Mouse (Mus musculus) midbrain, embryonic 11.5 days (tissue): ENCODE measurements around the gene Ralgds. TPM values are rescaled to one million over a fixed set of nuclear protein-coding genes. Genes with fewer than 3 reads are reported as not detected.

ENCODE experiments used
- ATAC-seq: fragments of 200-750 bp; cut with Nextera tagmentation; 2 replicates; pipeline ENCODE4 v1.8.0; 2017; ENCODE audit warnings: moderate TSS enrichment, moderate library complexity; ENCODE audit not compliant: low FRiP score
- DNase-seq: peaks from one replicate; pipeline ENCODE4 v3.0.0; 2015; ENCODE audit warnings: low spot score; ENCODE audit errors: missing footprints
- H3K27ac ChIP-seq: fragments of 300-500 bp; sonication (generic); 2 replicates; pipeline ENCODE4 v1.5.1; 2014; ENCODE audit warnings: low read depth, low read length
- H3K27me3 ChIP-seq: fragments of 300-500 bp; sonication (generic); 2 replicates; pipeline ENCODE4 v1.6.1; 2014; ENCODE audit warnings: mild to moderate bottlenecking, low read length, moderate library complexity, mixed read lengths; ENCODE audit not compliant: control insufficient read depth, insufficient read depth
- H3K36me3 ChIP-seq: fragments of 300-500 bp; sonication (generic); 2 replicates; pipeline ENCODE4 v1.6.1; 2014; ENCODE audit warnings: mild to moderate bottlenecking, low read length, moderate library complexity, mixed read lengths; ENCODE audit not compliant: control insufficient read depth, insufficient read depth
- H3K4me1 ChIP-seq: fragments of 300-500 bp; sonication (generic); 2 replicates; pipeline ENCODE4 v1.6.1; 2014; ENCODE audit warnings: low read length; ENCODE audit not compliant: control insufficient read depth, insufficient read depth
- H3K4me2 ChIP-seq: fragments of 300-500 bp; sonication (generic); 2 replicates; pipeline ENCODE4 v1.6.1; 2014; ENCODE audit warnings: mild to moderate bottlenecking, moderate library complexity
- H3K4me3 ChIP-seq: fragments of 300-500 bp; sonication (generic); 2 replicates; pipeline ENCODE4 v1.5.1; 2014; ENCODE audit warnings: low read depth, low read length
- H3K9ac ChIP-seq: fragments of 300-500 bp; sonication (generic); 2 replicates; pipeline ENCODE4 v1.6.1; 2014; ENCODE audit warnings: low read length
- H3K9me3 ChIP-seq: fragments of 300-500 bp; sonication (generic); 2 replicates; pipeline ENCODE4 v1.6.1; 2016; ENCODE audit warnings: low read length; ENCODE audit not compliant: control insufficient read depth
- WGBS: fragments of 180-500 bp; shearing (Covaris S2); extraction: QIAGEN DNeasy Blood & Tissue Kit; methylation state at CpG from one replicate; pipeline ENCODE4 v1.1.7; 2014; 5-methylcytosine and 5-hydroxymethylcytosine counted together
- polyA plus RNA-seq: library from polyadenylated mRNA; unstranded; fragments of >200 nt; fragmentation: Nextera tagmentation; extraction: Ambion mirVana; gene quantifications from 2 replicates; pipeline ENCODE4 v1.2.1, GENCODE M21; 2014

The Ralgds gene
- polyA plus RNA-seq, 1 experiment from 2014 or later: 48.8 TPM

- peak overlapping the region; percentile 61 for H3K9ac ChIP-seq
- ATAC-seq (no peak), DNase-seq (no peak)
- H3K36me3 ChIP-seq: no peaks in the 10 kb centered on the region
- peak overlapping the region; percentile 80 for H3K4me2 ChIP-seq
- H3K9me3 ChIP-seq: no peaks in the 10 kb centered on the region
- H3K27me3 ChIP-seq: no peaks in the 10 kb centered on the region
- peak overlapping the region; percentile 68 for H3K27ac ChIP-seq
- WGBS: 31% methylated on average over 11 of the region's 11 CpGs
- no peak overlapping the region; the same call in 1 of the 2 replicates for H3K4me3 ChIP-seq
- peaks cover 67% of the 10 kb centered on the region for H3K4me1 ChIP-seq
These were observed 21.7 kb downstream of the Ralgds start for GRCm38 (mm10) chr2:28534436-28535262.

DNA sequence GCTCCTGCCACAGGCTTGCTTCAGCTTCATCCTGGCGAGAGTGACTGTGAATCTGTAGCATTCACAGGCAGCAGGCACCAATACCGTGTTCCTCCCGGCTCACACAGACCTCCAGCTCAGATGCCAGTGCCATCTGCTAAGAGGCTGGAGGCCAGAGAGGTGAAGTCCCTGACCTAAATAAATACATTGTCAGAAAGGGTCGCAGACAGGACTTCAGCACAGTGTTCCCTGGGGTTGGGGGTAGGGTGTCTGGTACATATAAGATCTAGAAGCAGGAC lies 22.3 kb downstream of the Ralgds start:
- Histone ChIP-seq H3K27ac (peak overlapping the region; percentile 68), H3K27me3 (no peaks in the 10 kb centered on the region), H3K9ac (no peak overlapping the region), H3K36me3 (no peaks in the 10 kb centered on the region), H3K4me3 (no peak overlapping the region), H3K4me2 (no peak overlapping the region), H3K9me3 (no peaks in the 10 kb centered on the region), H3K4me1 (peaks cover 69% of the 10 kb centered on the region)
- ATAC-seq: no peak
- no peak for DNase-seq
- WGBS: 44% methylated on average over 4 of the region's 4 CpGs

DNA sequence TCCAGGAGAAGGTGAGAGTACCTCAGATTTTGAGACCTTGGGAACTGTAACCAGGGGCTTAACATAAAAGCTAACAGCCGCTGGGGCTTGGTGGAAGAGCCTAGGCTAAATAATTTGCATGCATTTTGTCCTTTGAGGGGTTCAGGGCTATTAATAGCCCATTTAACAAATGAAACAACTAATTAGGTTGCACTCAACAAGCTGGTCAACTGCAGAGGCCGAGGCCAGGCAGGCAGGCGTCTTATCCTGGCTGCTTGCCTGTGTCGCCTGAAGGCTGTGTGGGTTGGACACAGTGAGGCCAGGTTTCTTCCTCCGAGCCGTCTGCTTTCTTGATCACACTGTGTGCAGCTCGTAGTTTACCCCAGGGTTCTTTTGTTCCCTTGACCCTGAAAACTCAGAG lies 22.7 kb downstream of the Ralgds start:
- ATAC-seq (no peak), DNase-seq (no peak)
- 59% methylated on average over 7 of the region's 7 CpGs for WGBS
- H3K9me3 ChIP-seq: no peaks in the 10 kb centered on the region
- peaks cover 66% of the 10 kb centered on the region for H3K4me1 ChIP-seq
- H3K36me3 ChIP-seq: no peaks in the 10 kb centered on the region
- H3K4me2 ChIP-seq: no peak overlapping the region
- no peak overlapping the region for H3K27ac ChIP-seq
- no peaks in the 10 kb centered on the region for H3K27me3 ChIP-seq
- H3K4me3 ChIP-seq: no peak overlapping the region
- H3K9ac ChIP-seq: no peak overlapping the region

- Histone ChIP-seq H3K36me3 (no peaks in the 10 kb centered on the region), H3K9ac (no peak overlapping the region), H3K4me2 (no peak overlapping the region), H3K4me3 (no peak overlapping the region), H3K9me3 (no peaks in the 10 kb centered on the region), H3K27me3 (no peaks in the 10 kb centered on the region), H3K4me1 (peaks cover 66% of the 10 kb centered on the region), H3K27ac (no peak overlapping the region)
- ATAC-seq: no peak
- no peak for DNase-seq
- WGBS: 74% methylated on average over 4 of the region's 4 CpGs
These were observed 23.2 kb downstream of the Ralgds start for GRCm38 (mm10) chr2:28536166-28536565.

- Histone ChIP-seq H3K27ac (no peak overlapping the region), H3K4me2 (no peak overlapping the region), H3K36me3 (no peaks in the 10 kb centered on the region; the same call in 1 of the 2 replicates), H3K4me1 (peaks cover 66% of the 10 kb centered on the region), H3K27me3 (no peaks in the 10 kb centered on the region), H3K9me3 (no peaks in the 10 kb centered on the region), H3K4me3 (no peak overlapping the region), H3K9ac (no peak overlapping the region)
- DNase-seq (peak; percentile 39), ATAC-seq (no peak)
- WGBS: 82% methylated on average over 11 of the region's 11 CpGs
These were observed 24.1 kb downstream of the Ralgds start for GRCm38 (mm10) chr2:28536766-28537633.

GRCm38 (mm10) chr2:28537634-28537920 lies 24.7 kb downstream of the Ralgds start:
- Histone ChIP-seq H3K4me1 (peaks cover 61% of the 10 kb centered on the region), H3K4me2 (no peak overlapping the region), H3K9ac (no peak overlapping the region), H3K27ac (no peak overlapping the region), H3K4me3 (no peak overlapping the region), H3K36me3 (peaks cover 4% of the 10 kb centered on the region; the same call in 1 of the 2 replicates), H3K27me3 (no peaks in the 10 kb centered on the region), H3K9me3 (no peaks in the 10 kb centered on the region)
- DNase-seq: peak; percentile 89
- ATAC-seq: no peak
- 12% methylated on average over 4 of the region's 4 CpGs for WGBS

DNA sequence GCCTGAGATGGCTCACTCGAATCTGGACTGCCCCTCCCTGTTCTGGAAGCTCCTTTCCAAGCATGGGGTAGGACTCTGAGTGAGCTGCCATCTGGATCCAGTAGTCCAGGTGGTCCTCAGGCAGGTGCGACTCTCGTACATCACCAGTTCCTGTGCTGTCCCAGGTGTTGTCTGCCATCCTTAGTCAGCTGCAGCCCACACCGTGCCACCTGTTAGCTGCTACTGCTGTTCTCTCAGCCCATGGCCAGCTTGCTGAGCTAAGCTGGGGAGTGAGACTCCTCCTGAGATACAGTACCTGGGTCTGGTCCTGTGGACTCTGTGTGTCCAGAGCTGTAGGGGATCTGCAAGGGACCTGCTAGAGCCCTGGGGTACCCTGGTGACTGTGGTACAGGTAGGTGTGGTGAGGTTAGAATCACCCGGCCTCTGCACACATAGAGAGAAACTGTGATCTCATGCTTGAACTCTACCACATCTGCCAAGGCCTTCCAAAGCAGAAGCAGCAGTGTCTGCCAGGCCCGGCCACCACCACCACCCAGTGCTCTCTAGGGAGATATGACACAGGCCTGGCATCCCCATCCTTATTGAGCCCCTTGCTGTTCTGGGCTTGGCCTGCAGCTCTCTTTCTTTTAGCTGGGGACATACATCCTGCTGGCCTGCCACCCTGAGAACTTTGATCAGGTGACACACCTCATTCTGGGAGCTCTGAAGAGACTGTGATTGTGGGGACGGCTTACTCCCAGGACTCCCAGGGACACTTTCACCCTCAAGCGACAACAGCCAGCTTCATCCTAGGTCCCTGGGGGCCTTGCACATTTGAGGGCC lies 25.3 kb downstream of the Ralgds start:
- 76% methylated on average over 8 of the region's 8 CpGs for WGBS
- H3K4me2 ChIP-seq: no peak overlapping the region
- H3K36me3 ChIP-seq: peaks cover 5% of the 10 kb centered on the region; the same call in 1 of the 2 replicates
- DNase-seq: no peak
- H3K9me3 ChIP-seq: no peaks in the 10 kb centered on the region
- no peaks in the 10 kb centered on the region for H3K27me3 ChIP-seq
- peaks cover 55% of the 10 kb centered on the region for H3K4me1 ChIP-seq
- peak overlapping the region; percentile 58 for H3K27ac ChIP-seq
- H3K4me3 ChIP-seq: no peak overlapping the region
- no peak for ATAC-seq
- H3K9ac ChIP-seq: no peak overlapping the region

- H3K9me3 ChIP-seq: no peaks in the 10 kb centered on the region
- H3K36me3 ChIP-seq: peaks cover 9% of the 10 kb centered on the region
- ATAC-seq (no peak), DNase-seq (no peak)
- WGBS: 67% methylated on average over 1 of the region's 1 CpGs
- no peak overlapping the region for H3K4me3 ChIP-seq
- no peak overlapping the region for H3K4me2 ChIP-seq
- no peaks in the 10 kb centered on the region for H3K27me3 ChIP-seq
- no peak overlapping the region for H3K9ac ChIP-seq
- peak overlapping the region; percentile 58 for H3K27ac ChIP-seq
- H3K4me1 ChIP-seq: peaks cover 50% of the 10 kb centered on the region
These were observed 25.8 kb downstream of the Ralgds start for GRCm38 (mm10) chr2:28538817-28539128.

- peak overlapping the region; percentile 6; the same call in 1 of the 2 replicates for H3K4me2 ChIP-seq
- DNase-seq (no peak), ATAC-seq (peak; percentile 71)
- H3K27ac ChIP-seq: peak overlapping the region; percentile 58
- peak overlapping the region; percentile 27 for H3K9ac ChIP-seq
- H3K4me3 ChIP-seq: no peak overlapping the region
- peaks cover 45% of the 10 kb centered on the region for H3K4me1 ChIP-seq
- WGBS: 50% methylated on average over 7 of the region's 7 CpGs
- H3K27me3 ChIP-seq: no peaks in the 10 kb centered on the region
- peaks cover 9% of the 10 kb centered on the region for H3K36me3 ChIP-seq
- H3K9me3 ChIP-seq: no peaks in the 10 kb centered on the region
These were observed 26.3 kb downstream of the Ralgds start for GRCm38 (mm10) chr2:28539206-28539605.
